Mouse (Mus musculus) forebrain, postnatal 0 days (tissue): ENCODE data around the gene Nop2. TPM values are rescaled to one million over a fixed set of nuclear protein-coding genes. Genes with fewer than 3 reads are reported as not detected.

ENCODE experiments used
- ATAC-seq: fragments of 200-750 bp; cut with Nextera tagmentation; 2 replicates; pipeline ENCODE4 v1.8.0; 2017; ENCODE audit warnings: mild to moderate bottlenecking, moderate library complexity
- DNase-seq: peaks from one replicate; pipeline ENCODE4 v3.0.0-alpha.2; 2015
- H3K27ac ChIP-seq: fragments of 300-500 bp; sonication (generic); 2 replicates; pipeline ENCODE4 v1.5.1; 2014; ENCODE audit warnings: low read depth, mild to moderate bottlenecking, antibody characterized with exemption, low read length, moderate library complexity, mixed read lengths
- H3K27me3 ChIP-seq: fragments of 300-500 bp; sonication (generic); 2 replicates; pipeline ENCODE4 v1.6.1; 2014; ENCODE audit warnings: mild to moderate bottlenecking, low read length, mixed read lengths; ENCODE audit not compliant: insufficient read depth
- H3K36me3 ChIP-seq: fragments of 300-500 bp; sonication (generic); 2 replicates; pipeline ENCODE4 v1.6.1; 2014; ENCODE audit warnings: mild to moderate bottlenecking, moderate library complexity; ENCODE audit not compliant: insufficient read depth
- H3K4me1 ChIP-seq: fragments of 300-500 bp; sonication (generic); 2 replicates; pipeline ENCODE4 v1.6.1; 2014; ENCODE audit warnings: antibody characterized with exemption; ENCODE audit not compliant: insufficient read depth
- H3K4me2 ChIP-seq: fragments of 300-500 bp; sonication (generic); 2 replicates; pipeline ENCODE4 v1.6.1; 2014; ENCODE audit warnings: low read depth, mild to moderate bottlenecking, moderate library complexity
- H3K4me3 ChIP-seq: fragments of 300-500 bp; sonication (generic); 2 replicates; pipeline ENCODE4 v1.5.1; 2014; ENCODE audit warnings: low read depth, low read length, mixed read lengths
- H3K9ac ChIP-seq: fragments of 300-500 bp; sonication (generic); 2 replicates; pipeline ENCODE4 v1.6.1; 2014; ENCODE audit warnings: mild to moderate bottlenecking
- H3K9me3 ChIP-seq: fragments of 300-500 bp; sonication (generic); 2 replicates; pipeline ENCODE4 v1.6.1; 2016; ENCODE audit warnings: low read length
- CTCF ChIP-seq: sonication (generic); IDR thresholded peaks from 2 replicates; pipeline ENCODE4 v1.5.1; 2016; ENCODE audit warnings: antibody characterized with exemption, control low read depth, low read depth
- WGBS: fragments of 180-500 bp; shearing (Covaris S2); extraction: QIAGEN DNeasy Blood & Tissue Kit; methylation state at CpG from one replicate; pipeline ENCODE4 v1.1.7; 2014; 5-methylcytosine and 5-hydroxymethylcytosine counted together
- polyA plus RNA-seq: library from polyadenylated mRNA; unstranded; fragments of >200 nt; fragmentation: Nextera tagmentation; extraction: Ambion mirVana; gene quantifications from 2 replicates; pipeline ENCODE4 v1.2.1, GENCODE M21; 2015
- total RNA-seq: library from RNA; depleted of rRNA; stranded (reverse); fragments of >200 nt; gene quantifications from 2 replicates; pipeline ENCODE4 v1.2.3, GENCODE M21; 2014

Nop2 gene
- total and polyA plus RNA-seq, 2 experiments from 2014 or later, result 43.5 to 56.0 TPM

GRCm38 (mm10) chr6:125090341-125091085 lies 41.2 kb upstream of the Nop2 start:
- H3K9me3 ChIP-seq, result no peaks in the 10 kb centered on the region
- peak overlapping the region; percentile 55 for H3K9ac ChIP-seq
- WGBS, result 48% methylated on average over 10 of the region's 10 CpGs
- ATAC-seq, result no peak
- peaks cover 21% of the 10 kb centered on the region for H3K4me1 ChIP-seq
- H3K36me3 ChIP-seq, result no peaks in the 10 kb centered on the region
- H3K4me3 ChIP-seq, result 0 out of 2 replicates have a peak overlapping the region, but pooled peaks have one; percentile 18
- no peak for TF ChIP-seq CTCF
- peak overlapping the region; percentile 94 for H3K27ac ChIP-seq
- no peaks in the 10 kb centered on the region for H3K27me3 ChIP-seq
- peak overlapping the region; percentile 53 for H3K4me2 ChIP-seq
- DNase-seq, result no peak

DNA sequence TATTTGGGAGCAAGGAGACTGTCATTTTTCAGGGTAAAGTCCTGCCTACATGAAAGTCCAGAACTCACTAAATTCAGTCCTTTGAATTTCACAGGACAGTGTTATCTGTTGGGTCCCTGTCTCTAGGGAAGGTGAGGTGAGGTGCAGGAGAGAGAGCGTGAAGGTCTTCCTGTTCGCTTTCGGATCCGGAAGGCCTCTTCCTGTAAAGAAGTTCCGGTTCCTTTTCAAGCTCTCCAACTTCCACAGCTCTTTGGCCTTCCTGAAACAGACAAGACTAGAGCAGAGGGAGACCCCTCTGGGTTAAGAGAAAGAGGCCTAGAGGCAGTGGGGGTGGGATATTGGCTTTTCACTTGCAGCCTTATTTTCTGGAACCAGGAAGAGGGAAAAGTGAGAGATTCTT lies 39.3 kb upstream of the Nop2 start:
- no peak for ATAC-seq
- Histone ChIP-seq H3K9me3 (no peaks in the 10 kb centered on the region), H3K9ac (no peak overlapping the region), H3K27me3 (no peaks in the 10 kb centered on the region), H3K36me3 (no peaks in the 10 kb centered on the region), H3K4me2 (no peak overlapping the region), H3K27ac (no peak overlapping the region), H3K4me3 (no peak overlapping the region), H3K4me1 (peaks cover 21% of the 10 kb centered on the region)
- no peak for TF ChIP-seq CTCF
- whole genome bisulfite sequencing, result 89% methylated on average over 5 of the region's 5 CpGs
- no peak for DNase-seq

- peak overlapping the region; percentile 91 for H3K27ac ChIP-seq
- ATAC-seq (no peak), DNase-seq (no peak)
- no peak overlapping the region for H3K4me2 ChIP-seq
- no peak overlapping the region for H3K9ac ChIP-seq
- no peak for TF ChIP-seq CTCF
- 62% methylated on average over 3 of the region's 3 CpGs for WGBS
- H3K4me1 ChIP-seq, result peaks cover 30% of the 10 kb centered on the region
- H3K9me3 ChIP-seq, result no peaks in the 10 kb centered on the region
- H3K27me3 ChIP-seq, result no peaks in the 10 kb centered on the region
- H3K36me3 ChIP-seq, result no peaks in the 10 kb centered on the region; the same call in 1 of the 2 replicates
- H3K4me3 ChIP-seq, result no peak overlapping the region
Observed at GRCm38 (mm10) chr6:125094843-125095242, 36.9 kb upstream of the Nop2 start.

DNA sequence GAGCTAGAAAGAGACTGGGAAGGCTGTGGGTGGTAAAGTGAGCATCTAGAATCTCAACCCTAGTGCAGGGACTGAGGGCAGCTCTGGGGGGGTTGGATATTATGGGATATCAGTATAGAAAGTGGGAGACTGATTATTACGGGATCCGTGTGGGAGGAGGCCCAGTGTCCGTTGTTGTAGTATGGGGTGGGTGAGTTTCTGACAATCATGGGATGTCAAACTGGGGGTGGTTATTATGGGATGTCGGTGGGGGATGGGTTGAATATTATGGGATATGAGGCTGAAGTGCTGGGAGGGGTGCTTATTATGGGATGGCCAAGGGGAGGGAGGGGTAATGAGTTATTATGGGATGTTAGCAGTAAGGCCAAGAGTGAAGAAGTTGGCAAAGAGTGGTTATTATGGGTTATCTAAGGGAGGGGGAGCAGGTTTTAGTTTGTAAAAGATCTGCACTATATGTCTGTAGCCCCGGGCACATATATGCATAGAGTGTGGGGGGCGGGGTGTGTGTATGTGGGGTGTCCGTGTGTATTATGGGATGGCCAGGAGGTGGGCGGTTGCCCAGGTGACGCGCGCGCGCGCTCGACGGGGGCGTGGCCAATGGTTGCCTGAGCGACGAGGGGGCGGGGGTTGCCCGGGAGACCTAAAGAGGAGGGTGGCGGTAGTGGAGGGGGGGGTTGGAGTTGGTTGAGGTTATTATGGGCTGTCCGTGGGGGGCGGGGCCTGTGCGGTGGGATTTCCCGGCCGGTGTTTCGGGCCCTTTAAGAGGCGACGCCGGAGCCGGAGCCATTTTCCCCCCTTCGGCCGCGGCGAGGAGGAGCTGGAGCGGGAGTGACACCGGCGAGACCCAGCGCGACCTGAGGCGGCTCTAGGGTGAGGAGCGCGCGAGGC lies 36.1 kb upstream of the Nop2 start, which contains the start of gene Chd4:
Gene Chd4 (plus strand): TSS at position 591 of the 888 bp plus-strand sequence.
- WGBS, result 2% methylated on average over 41 of the region's 45 CpGs
- peaks cover 6% of the 10 kb centered on the region for H3K36me3 ChIP-seq
- H3K9ac ChIP-seq, result peak within 1 kb of the TSS; percentile 83
- no peaks in the 10 kb centered on the region for H3K9me3 ChIP-seq
- DNase-seq (peak; percentile 96), ATAC-seq (peak; percentile 81)
- no peaks in the 10 kb centered on the region for H3K27me3 ChIP-seq
- TF ChIP-seq CTCF, result no peak
- peak within 1 kb of the TSS; percentile 85 for H3K4me2 ChIP-seq
- H3K4me3 ChIP-seq, result peak within 1 kb of the TSS; percentile 90
- peak within 1 kb of the TSS; percentile 91 for H3K27ac ChIP-seq
- H3K4me1 ChIP-seq, result peaks cover 27% of the 10 kb centered on the region

GRCm38 (mm10) chr6:125096279-125096596 lies 35.5 kb upstream of the Nop2 start:
- ATAC-seq, result peak; percentile 16; the same call in 1 of the 2 replicates

DNA sequence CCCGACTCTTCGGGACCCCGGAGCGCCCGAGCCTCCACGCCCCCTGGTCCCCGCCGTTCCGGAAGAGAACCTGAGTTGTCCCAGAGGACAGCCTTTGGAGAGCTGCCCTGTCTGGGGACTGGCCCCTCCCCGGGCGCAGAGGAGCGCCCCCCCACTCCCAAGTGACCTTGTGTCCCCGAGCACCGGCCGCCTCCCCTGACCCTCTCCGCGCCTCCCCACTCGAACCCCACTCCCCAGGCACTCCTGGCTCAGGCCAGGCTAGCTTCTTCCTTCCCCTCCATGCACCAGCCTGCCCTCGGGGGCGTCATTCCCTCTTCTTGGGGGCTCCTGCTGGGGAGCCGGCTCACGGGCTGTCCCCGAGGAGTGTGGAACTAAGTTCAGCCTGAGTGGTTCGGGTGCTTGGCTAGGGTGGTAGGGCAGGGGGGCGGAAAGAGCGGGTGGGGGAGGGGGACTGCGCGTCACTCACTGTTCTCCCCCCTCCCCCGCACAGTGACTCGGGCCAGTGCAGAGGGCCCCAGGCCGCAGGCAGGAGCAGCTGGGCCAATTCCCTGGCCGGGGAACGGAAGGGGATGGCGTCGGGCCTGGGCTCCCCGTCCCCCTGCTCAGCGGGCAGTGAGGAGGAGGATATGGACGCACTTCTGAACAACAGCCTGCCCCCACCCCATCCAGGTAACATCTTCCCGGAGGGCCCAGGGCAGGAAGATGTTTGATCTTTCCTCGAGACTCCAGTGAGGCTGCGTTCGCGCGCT lies 34.9 kb upstream of the Nop2 start:
- Histone ChIP-seq H3K36me3 (peaks cover 17% of the 10 kb centered on the region), H3K4me1 (peaks cover 27% of the 10 kb centered on the region), H3K4me3 (peak overlapping the region; percentile 90), H3K27ac (peak overlapping the region; percentile 91), H3K4me2 (peak overlapping the region; percentile 85), H3K9me3 (no peaks in the 10 kb centered on the region), H3K9ac (peak overlapping the region; percentile 83), H3K27me3 (no peaks in the 10 kb centered on the region)
- peak; percentile 39 for DNase-seq
- no peak for TF ChIP-seq CTCF
- ATAC-seq, result peak; percentile 30
- WGBS, result under 1% methylated on average over 38 of the region's 44 CpGs

More at GRCm38 (mm10) chr6:125096279-125096596, 35.5 kb upstream of the Nop2 start:
- DNase-seq, result no peak
- peak overlapping the region; percentile 83 for H3K9ac ChIP-seq
- WGBS, result 1% methylated on average over 23 of the region's 32 CpGs
- H3K4me2 ChIP-seq, result peak overlapping the region; percentile 85
- H3K36me3 ChIP-seq, result peaks cover 12% of the 10 kb centered on the region
- no peak for TF ChIP-seq CTCF
- peak overlapping the region; percentile 91 for H3K27ac ChIP-seq
- no peaks in the 10 kb centered on the region for H3K9me3 ChIP-seq
- no peaks in the 10 kb centered on the region for H3K27me3 ChIP-seq
- peak overlapping the region; percentile 90 for H3K4me3 ChIP-seq
- H3K4me1 ChIP-seq, result peaks cover 27% of the 10 kb centered on the region
